Mouse (Mus musculus) kidney, adult 10 weeks (tissue): Measurements from ENCODE around the gene Mfap4. TPM values are rescaled to one million over a fixed set of nuclear protein-coding genes. Genes with fewer than 3 reads are reported as not detected.

Experiments used
- polyA plus RNA-seq: library from polyadenylated mRNA; stranded (reverse); fragments of 350-450 nt; fragmentation: Illumina TruSeq; extraction: RNeasy Lipid Tissue Mini Kit (QIAGEN cat#74804); gene quantifications from one replicate; pipeline ENCODE4 v1.2.3, GENCODE M21; 2014; ENCODE audit warnings: low read depth, low replicate concordance

Gene Mfap4
- 0.32 TPM for polyA plus RNA-seq

DNA sequence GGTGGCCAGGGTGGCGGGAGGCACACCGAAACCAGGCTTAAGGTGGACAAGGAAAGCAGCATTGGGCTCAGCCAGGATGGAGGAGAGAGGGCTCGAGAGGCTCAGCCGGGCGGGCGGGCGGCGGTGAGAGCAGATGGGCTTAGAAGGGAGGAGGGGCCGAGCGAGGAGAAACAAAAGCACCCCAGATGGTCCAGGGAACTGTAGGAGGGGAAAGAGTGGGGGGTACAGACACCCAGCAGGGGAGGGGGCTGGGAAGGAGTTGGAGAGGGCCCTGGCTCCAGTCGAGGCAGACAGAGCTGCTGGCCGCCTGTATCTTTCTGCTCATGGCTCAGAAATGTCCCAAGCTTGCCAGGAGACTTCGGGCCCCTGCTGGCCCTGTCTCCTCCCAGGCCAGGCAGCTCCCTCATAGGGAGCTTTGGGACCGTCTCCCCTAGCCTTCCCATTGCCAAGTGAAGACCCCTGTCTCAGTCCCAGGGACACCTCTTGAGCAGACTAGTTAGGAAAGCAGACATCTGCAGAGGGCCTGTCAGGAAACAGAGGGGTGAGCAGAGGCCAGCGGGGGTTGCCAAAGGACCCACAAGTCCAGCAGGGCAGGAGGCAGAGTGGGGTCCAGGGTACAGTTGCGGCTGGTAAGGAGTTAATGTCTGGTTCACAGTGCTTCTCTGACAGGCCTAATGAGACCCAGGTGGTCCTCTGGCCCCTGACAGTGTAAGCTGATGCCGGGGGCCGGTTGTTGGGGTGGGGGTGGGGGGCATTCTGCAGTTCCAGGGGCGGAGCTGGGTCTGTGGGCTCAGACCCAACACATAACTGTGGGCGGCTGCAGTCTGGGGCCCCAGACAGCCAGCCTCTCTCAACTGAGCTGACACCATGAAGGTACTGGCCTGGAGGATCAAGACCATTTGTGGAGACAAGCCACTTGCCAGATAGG is at the start of gene Mfap4:
Gene Mfap4, plus strand, starts transcription at position 819 of the 928 bp plus-strand sequence.

DNA sequence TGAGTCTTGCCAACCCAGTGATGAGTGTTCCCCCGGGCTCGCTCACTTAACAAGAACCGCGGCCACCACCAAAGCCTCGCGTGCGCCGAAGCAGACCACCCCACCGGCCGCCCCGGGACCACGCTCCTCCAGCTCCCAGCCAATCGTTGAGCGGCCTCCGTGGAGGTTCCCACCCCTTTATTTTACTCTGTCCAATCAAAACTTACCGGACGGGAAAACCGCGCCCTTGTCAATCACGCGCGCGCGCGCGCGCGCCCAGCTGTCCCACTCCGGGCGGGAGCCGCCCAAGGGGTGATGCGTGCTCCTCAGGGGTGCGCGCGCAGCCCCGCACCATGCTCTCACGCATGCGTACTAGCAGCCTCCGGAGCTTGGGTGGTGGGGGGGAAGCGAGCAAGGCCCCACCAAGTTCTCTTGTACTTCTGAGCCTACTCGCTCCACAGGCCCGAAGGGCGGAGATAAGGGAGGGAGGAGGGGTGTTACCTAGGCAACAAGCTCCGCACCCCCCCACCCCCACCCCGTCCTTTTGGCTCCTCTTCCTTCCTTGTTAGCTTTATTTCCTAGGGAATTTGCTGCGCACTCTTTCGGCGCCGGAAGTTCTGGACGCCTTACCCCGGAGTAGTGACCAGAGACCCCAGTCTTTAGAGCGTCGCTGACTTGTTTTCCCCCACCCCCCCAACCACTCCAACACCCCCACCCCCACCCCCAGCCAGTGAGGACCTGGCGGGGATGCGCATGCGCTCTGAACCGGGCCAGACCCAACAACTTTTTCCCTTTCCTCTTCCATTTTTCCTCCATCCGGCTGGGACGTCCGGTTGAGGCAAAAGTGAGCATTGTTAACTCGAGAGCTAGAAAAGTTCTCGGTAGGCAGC is 9.1 kb downstream of the Mfap4 start, which contains the start of gene Mapk7:
Gene Mapk7, minus strand, starts transcription at position 278 of the 869 bp plus-strand sequence.

DNA sequence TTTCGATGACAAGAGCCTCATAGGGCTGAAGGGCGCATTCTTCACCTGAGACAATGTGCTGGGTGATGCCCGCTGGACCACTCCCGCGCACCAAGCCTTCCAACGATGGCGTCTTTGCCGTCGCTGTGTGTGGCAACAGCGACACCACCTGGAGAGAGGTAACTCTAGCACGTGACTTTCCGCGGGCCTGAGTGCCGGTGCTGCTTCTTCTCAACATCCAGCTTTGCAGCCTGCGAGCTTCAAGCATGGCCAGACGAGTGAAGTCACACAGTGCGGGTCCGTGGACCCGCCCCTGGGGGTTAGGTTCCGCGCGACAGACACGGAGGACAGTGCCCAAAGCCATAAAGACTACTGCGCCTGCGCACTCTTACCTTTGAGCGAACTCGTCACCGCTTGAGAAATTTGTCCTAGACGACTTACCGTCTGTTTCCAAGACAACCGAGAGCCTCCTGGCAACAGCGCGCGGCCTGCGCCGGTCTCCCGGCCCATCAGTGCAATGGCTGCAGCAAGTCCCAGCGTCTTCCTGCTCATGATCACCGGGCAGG is 19.6 kb downstream of the Mfap4 start, which contains the start of gene B9d1:
Gene B9d1, plus strand, starts transcription at position 432 of the 545 bp plus-strand sequence.

Other genes with a start within 250 kb of the Mfap4 start
- 108 TPM for gene Aldh3a2, start 218.0 kb upstream of the Mfap4 start, polyA plus RNA-seq
- gene Slc47a2, start 142.6 kb upstream of the Mfap4 start, polyA plus RNA-seq = not detected
- gene Slc47a1, start 107.1 kb upstream of the Mfap4 start, polyA plus RNA-seq = 445 TPM
- not detected for gene Rnf112, start 31.3 kb upstream of the Mfap4 start, polyA plus RNA-seq
- 0.69 TPM for gene Mapk7, start 9.0 kb downstream of the Mfap4 start, polyA plus RNA-seq
- 0.61 TPM for gene B9d1, start 19.7 kb downstream of the Mfap4 start, polyA plus RNA-seq
- gene Epn2, start 94.3 kb downstream of the Mfap4 start, polyA plus RNA-seq = 12.4 TPM
- 0.44 TPM for gene Grap, start 167.8 kb downstream of the Mfap4 start, polyA plus RNA-seq
- 0.49 TPM for gene Fam83g, start 198.7 kb downstream of the Mfap4 start, polyA plus RNA-seq
- 18.9 TPM for gene Slc5a10, start 235.4 kb downstream of the Mfap4 start, polyA plus RNA-seq